Mouse (Mus musculus) left cerebral cortex, postnatal 36 days (tissue): ENCODE measurements around the gene Msi2. TPM values are rescaled to one million over a fixed set of nuclear protein-coding genes. Genes with fewer than 3 reads are reported as not detected.

Source experiments
- DNase-seq, 2 experiments: peaks; one replicate each; pipeline ENCODE4 v3.0.0; 2021 to 2022; ENCODE audit warnings: low spot score in 2 of 2, mixed read lengths in 1 of 2
- intact Hi-C: fragments of 180-260 bp; cut with DNase I; formaldehyde crosslinking; loops from one replicate; pipeline ENCODE4 v1.15.1; 2025
- total RNA-seq, 2 experiments: library from RNA; stranded (reverse); gene quantifications; 2 replicates each; pipeline ENCODE4 v1.2.3; 2021

Msi2 gene
- total RNA-seq, 2 experiments from 2014 or later = 117 to 132 TPM

DNA sequence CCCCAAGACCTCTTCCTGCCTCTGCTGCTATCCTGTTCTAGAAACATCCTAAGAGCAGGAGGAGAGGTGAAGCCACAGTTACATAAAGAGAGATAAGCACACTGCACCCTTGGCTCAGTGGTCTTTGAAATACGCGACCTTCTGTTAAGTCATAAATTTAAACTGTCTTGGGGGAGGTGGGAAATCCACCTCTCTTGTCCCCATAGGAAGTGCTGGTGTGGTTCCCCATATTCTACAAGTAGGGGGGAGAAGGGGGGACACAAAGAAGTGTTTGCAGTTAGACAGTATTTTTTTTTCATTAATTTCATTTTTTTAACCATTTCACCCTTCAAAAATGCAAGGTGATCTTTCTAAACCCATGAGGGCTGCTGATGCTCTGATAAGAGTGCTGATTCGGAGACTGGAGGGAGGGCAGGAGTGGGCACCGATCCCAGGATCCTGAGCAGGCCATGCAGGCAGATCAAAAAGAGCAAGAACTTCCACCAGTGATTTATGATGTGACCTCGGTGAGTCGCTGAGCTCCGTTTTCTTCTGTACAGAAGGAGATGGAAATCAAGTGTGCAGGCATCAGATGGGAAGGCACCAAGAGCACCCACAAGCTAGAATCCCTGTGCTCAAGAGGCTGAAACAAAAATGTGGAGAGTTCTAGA, 115.7 kb downstream of the Msi2 start:
- no peak for DNase-seq
- intact Hi-C loops = no loop called here

DNA sequence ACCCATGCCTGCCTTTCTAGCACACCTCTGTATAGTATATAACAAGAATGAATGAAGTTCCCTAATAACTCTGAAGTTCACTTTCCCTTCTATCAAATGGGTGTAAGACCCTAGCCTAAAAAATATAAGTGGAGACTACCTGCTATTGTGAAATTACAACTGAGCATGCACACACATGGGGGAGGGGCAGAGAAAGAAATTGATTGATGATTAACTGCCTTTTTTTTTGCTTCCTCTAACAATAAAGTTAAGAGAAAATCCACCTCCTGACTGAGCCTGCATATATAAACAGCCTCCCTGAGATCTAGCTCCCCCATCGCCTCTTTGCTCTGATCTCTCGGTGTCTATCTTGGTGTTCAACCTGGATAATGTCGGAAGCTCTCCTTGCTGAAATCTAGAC, 118.1 kb downstream of the Msi2 start:
- no peak for DNase-seq

DNA sequence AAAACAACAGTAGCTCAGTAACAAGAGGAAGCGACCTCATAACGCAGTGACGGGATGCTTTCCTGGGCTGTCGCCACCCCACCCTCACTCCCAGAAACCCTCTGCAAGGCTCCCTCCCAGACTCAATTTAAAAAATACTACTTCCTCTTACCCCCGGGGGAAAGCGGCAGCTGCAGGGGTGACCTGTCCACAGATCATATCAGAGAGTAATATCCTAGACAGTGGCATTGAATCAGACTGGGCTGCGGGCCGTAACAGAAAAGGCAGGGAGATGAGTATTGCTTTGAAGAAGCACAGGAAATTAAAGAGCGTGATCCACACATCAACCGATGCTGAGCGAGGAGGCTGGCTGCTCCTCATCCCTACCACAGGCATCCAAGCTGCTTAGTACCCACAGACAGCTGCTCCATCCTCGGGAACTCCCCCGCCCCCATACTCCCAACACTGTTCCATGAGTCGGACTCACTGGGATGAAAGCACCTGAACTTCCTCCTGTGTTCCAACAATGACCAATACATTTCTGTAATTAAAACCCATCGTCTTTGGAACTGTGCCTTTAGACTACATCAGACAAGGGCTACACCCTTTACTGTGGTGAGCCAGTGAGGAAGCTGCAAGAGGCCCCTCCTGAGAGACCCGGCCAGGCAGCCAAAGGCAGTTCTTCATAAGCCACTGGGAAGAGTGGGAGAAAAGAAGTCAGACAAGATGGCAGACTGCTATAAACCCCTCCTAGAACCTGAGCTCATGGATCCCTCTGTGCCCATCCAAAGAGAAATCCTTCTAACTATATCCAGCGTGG, 118.8 kb downstream of the Msi2 start:
- DNase-seq = peak in 1 of 2 experiments; percentile 38
- intact Hi-C loops = loop anchor here (5.0 kb wide), 1 partner anchor 47 kb away; no protein-coding TSS in a partner anchor

More for the DNA sequence above, 118.1 kb downstream of the Msi2 start:
- intact Hi-C loops = no loop called here

DNA sequence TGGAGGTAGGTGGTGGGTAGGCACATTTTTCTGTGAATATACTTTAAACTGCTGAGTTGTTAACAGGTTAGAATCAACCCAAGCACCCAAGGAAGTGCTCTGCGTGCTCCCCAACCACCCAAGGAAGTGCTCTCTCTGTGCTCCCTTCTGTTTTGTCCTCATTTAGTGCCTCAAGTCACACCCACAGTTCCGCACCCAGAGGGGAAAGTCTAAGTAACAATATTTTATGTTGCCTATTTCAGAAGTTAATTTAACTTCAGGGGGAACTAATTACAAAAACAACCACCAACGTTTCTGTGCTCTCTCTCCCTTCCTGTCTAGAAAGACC, 119.5 kb downstream of the Msi2 start:
- intact Hi-C loops = loop anchor here (5.0 kb wide), 1 partner anchor 47 kb away; no protein-coding TSS in a partner anchor
- DNase-seq = no peak

DNA sequence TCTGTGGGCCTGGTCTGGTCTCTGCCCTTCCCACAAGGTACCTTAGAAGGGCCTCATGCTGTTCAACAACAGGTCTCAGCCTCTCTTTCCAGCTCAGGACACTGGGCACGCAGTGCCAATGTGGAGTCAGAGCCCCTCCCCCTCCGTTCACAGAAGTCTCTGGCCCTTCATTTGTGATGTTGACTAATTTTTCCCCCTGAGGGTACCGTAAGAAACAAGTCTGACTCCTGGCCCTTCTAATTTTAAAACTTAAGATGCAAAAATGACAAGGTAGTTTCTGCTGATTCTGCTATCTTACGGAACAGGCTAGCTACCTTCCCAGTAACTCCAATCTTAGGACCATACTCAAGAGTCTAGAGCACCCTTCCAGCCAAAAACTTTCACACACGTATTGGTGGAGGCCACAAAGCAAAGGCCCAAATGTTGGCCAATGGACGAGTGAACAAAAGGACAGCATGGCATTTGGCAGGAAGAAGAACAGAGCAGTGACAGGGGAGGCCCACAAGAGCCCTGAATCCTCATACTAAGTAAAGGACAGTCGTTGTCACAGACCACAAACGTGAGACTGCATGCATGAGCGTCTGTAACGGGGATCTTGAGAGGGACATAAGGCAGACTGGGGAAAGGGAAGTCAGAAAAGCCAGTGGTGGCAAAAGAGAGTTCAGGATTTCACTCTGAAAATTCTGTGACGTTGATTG, 120.0 kb downstream of the Msi2 start:
- no peak for DNase-seq
- intact Hi-C loops = loop anchor here (5.0 kb wide), 1 partner anchor 46 kb away; no protein-coding TSS in a partner anchor

DNA sequence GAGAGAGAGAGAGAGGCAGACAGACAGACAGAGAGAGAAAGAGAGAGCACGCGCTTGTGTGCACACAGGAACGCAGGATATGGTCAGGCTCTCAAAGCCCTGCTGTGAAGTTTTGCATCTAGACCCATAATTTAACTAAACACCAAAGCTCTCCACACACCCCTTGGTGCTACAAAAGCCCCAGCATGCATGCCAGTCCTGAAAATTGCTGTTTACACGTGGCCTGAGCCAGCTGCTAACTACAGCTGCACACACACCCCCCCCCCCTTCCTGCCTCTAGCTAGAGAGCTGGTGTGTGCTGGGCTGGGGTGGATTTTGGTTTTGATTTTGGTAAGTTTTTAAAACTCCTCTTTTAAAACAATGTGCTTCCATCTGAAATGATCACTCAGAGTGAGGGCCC, 122.7 kb downstream of the Msi2 start:
- DNase-seq = no peak
- intact Hi-C loops = loop anchor here (5.0 kb wide), 1 partner anchor 43 kb away; no protein-coding TSS in a partner anchor

DNA sequence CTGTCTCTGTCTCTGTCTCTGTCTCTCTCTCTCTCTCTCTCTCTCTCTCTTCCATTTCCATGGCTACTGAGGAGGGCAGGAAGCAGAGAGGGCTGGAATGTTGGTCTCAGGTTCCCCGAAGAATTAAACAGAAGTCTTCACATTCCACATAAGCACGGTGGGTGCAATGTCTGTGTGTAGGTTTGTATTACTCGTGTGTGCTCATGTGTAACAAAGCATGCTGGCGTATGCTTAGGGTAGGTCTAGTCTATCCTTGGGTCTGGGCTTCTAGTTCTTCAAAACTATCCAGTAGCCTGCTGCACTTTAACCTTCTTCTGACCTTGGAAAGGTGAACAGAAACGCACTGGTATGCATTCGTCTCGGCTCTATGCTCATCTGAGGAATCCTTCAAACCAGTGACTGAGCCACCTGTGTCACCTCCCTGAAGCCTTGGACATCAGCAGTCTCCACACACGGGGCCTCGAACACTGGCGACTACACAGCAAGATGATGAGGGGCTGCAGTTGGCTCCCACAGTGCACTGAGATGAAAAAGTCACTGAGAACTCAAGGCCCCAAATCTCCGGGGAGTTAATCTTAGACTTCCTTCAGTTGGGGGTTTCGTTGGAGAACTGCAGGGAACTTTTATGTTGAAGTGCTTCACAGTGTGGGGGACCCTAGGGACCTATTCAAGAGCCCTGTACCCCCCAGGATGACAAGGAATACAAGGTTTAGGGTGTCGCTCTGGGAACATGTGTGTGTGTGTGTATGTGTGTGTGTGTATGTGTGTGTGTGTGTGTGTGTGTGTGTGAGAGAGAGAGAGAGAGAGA, 123.3 kb downstream of the Msi2 start:
- intact Hi-C loops = loop anchor here (5.0 kb wide), 1 partner anchor 43 kb away; no protein-coding TSS in a partner anchor

DNA sequence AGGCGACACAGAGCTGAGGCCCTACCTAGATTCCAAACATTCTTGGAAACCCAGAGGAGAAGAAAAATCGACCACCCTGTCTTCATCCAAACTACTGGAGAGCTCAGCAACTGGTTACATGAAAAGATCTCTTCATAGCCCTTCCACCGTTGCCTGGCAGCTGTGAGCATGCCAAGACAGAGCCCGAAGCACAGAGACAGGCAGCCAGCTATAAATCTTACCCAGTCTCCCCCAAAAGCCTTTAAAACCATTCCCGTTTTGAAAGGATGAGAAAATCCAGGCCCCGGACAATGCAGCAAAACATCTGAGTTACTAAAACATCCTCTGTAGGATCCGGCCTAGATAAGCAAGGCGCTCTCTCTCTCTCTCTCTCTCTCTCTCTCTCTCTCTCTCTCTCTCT, 124.3 kb downstream of the Msi2 start:
- no peak for DNase-seq
- intact Hi-C loops = no loop called here

More for the DNA sequence above, 123.3 kb downstream of the Msi2 start:
- no peak for DNase-seq

DNA sequence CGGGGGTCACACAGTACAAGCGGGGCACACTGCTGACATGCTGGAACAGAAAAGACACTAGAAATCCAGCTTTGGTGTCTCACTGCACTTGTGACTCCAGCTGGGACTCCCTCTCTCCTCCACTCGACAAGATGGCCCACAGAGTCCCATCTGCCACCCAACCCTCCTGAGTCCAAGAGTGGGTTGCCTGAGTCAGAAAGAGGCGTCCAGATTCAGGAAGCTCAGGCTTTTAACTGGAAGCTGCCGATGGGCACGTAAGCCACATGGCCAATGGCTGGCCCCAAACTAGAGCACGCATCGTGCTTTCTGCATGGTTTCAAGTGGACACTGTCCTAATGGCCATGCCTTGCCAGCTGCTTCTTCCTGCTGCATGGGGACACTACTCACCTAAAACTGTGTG, 126.2 kb downstream of the Msi2 start:
- intact Hi-C loops = no loop called here
- DNase-seq = no peak

DNA sequence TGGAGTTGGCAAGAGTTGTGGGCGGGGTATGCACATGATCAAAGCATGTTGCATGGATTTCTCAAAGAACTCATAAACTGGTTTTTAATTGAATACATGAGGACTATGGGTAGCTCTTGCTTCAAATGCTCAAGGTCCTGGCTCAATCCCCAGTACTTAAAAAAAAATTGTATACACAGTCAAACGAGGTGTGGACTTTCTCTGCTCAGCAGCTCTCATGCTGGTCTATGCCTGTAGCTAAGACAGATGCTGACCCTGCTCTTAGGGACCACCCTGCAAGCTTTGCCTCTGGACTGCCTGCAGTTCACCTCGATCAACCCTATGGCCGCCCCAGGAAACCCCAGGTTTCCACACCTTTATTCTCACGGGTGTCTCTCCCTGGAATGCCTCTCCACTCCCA, 127.7 kb downstream of the Msi2 start:
- intact Hi-C loops = no loop called here

DNA sequence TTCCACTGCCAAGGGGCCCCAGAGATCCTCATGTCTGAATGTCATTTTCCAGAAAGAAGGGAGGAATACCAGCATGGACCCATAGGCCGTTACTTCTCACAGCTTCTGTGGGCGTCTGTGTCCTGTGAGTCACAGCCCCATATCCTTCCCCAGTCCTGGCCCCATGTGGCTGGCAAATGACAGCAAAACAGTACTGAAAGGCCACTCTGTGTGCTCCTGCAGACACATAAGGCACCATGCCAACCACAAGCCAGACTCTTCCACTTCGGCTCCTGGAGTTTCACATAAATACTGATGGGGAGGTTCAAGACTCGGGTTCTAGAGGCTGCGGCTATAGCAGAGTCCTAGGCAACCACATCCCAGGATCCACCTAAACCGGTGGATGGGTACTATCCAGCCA, 128.7 kb downstream of the Msi2 start:
- intact Hi-C loops = no loop called here
- no peak for DNase-seq

More for the DNA sequence above, 127.7 kb downstream of the Msi2 start:
- DNase-seq = no peak

DNA sequence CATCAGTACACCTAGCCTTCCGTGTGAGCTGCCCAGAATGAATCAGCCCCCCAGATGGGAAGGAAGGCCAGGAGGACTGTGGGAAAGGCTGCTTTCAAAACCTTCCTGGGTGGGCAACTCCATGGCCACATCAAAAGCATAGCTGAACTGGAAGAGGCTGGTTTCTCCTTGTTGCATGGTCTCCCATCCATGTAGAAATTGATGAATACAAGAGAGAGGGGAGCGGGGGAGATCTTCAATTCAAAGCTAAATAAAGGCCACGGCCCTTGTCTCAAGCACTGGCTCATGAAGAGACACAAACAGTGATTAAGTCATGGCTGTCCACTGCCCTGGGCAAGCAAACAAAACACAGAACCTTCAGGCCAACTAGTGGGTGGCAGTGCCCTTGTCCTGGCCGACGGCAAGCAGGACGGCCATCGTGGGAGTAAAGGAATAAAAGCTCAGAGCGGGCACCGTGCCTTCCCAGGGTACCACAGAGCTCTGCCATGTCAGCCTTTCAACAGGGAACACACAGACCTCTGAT, 129.6 kb downstream of the Msi2 start:
- no peak for DNase-seq
- intact Hi-C loops = no loop called here

DNA sequence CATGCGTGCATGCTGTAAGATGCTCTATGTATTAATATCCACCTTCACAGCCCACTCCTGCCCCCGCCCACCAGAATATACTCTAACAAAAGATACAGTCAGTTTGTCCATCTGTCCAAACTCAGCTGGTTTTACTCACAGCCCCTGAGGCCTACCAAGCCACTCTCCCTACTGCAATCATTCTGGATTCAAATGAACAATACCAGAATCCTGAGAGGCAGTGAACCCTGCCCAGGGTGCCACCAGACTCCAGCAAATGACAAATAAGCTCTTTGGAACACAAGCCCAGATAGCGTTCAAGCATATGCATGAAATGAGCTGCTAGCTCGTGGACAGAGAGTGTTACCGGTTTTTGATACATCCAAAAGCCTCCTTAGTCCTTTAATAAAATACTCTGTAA, 130.6 kb downstream of the Msi2 start:
- DNase-seq = no peak
- intact Hi-C loops = no loop called here

DNA sequence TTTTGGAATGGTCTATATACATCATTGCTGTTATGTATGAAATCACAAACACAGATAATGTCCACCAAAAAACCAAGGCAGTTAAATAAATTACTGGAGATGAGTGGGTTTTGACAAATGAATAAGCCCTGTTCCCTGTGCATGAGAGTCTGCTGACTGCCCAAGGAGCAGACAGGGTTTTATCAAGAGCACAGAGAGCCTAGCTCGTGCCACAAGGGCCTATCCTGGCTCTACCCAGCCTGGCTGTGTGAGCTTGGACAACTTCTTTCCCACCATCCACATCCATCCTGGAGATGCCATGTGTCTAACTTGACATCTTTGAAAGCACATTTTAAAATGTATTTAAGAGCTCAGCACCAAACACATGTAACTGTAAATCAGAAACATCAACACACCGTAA, 132.4 kb downstream of the Msi2 start:
- DNase-seq = no peak
- intact Hi-C loops = no loop called here

DNA sequence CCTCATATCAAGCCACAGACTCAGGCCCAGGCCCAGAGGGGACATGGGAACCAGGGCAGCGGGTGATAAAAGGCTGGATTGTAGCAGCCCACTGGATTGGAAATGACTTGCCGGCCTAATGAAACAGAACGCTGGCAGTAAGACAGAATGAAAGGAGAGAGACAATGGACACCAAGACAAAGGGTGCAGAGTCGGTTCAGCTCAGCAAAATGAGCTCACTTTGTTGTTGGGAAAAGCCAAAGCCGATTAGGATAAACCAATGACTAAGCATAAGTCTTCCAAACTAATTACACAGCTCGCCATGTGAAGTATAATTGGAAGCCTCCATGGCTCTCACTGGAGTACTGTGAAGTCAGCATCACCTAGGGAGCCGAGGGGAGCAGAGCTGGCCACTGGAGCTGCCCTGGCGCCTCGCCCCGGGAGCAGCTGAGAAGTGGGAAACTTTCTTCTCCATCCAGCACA, 133.1 kb downstream of the Msi2 start:
- intact Hi-C loops = no loop called here
- no peak for DNase-seq

DNA sequence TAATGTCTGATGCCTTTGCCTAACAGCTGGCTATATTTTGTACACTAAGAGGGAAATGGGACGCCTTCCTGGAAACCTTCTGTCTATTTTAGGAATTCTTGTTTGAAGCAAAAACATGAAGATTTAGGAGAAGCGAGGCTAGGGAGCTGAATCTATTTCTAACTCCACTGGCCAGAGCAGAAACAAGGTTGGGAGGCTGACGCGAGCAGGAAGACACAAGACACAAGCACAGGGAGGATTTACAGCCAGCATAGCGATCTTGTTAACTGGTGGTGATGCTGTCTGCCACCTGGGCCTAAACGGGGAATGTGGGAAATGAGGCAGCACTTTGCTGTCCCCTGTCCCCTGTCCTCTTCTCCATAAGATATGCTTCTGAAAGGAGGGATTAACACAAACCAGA, 134.4 kb downstream of the Msi2 start:
- intact Hi-C loops = no loop called here
- no peak for DNase-seq

DNA sequence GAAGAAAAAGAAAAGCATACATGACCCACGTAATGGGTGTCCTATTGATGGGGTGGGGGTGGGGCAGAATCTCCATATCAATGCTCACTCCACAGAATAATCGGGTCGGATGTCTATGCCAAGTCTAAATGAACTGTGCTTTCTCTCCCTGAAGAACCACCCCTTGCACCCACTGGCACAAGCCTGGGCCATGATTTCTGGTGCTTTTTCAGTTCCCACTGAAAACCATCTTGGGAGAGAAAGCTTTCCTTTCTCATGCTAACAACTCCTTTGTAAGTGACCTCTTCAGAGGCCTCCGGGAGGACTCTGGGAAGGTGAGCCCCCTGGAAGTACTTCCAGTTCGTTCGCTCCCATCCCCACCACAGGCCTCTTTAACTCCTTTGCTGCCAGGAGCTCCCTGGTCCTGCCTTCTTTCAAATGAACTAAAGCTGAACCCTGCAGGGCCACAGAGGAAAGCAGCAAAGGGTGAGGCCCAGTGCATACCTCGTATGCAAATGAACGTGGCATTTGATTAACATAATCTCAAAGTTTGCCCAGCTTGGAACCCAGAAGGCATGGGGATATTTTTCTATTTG, 135.0 kb downstream of the Msi2 start:
- intact Hi-C loops = no loop called here
- no peak for DNase-seq

DNA sequence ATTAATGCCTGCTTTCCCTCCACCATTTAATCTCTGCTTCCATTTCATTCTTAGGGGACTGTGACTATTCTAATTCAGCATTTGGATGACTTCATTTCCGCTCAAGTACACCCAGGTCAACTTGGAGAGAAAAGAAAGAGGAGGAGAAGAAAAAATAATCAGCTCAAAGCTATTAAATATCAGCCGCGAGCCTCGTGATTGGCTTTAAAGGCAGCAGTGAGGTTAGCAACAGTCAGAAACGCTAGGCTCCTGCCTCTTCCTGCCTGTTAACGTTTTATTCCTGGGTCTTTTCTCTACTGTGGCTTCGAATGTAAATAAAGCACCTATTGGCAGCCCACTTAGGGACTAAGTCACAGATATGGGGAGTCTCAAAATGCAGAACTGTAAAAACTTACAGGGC, 135.5 kb downstream of the Msi2 start:
- intact Hi-C loops = no loop called here
- DNase-seq = no peak
